Mouse (Mus musculus): Measurements from ENCODE around the gene Adarb2.

The Adarb2 gene

DNA sequence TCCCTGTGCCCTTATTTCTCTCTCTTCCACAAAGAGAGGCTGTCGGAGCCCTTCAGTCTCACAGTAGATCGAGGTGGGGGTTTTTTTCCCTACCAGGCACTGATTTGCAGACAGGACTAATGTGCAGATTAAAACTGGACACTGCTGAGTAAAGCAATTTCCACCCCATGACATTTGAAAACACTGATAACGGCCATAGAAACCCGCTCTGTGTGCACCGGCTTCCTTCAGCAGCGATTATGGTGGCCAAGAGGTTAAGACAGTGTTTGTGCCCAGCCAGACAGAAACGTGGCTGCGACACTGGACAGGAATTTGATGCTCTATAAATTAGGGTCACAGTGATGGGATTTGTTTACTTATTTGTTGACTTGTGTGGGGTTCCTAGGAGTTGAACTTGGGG is 590.6 kb downstream of the Adarb2 start:
- no peak for DNase-seq (ENCODE audit: low spot score)

DNA sequence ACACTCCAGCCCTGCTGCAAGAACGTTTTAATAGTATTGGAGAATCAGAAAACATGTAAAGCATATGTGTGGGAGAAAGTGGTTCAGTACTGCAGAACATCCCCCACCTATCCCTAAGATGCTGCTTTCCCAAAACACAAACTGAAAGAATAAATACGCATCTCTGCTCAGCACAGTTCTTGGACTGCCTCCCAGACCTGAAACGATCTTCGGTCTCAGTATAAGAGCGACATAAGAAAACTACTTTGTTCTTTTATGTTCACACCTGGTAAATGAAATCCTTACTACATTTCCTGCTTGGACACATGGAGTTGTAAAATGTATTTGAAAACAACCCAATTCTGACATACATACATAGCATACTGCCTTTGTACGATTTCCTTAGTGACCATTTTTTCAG is 597.9 kb downstream of the Adarb2 start:
- DNase-seq (ENCODE audit: low spot score), result no peak

DNA sequence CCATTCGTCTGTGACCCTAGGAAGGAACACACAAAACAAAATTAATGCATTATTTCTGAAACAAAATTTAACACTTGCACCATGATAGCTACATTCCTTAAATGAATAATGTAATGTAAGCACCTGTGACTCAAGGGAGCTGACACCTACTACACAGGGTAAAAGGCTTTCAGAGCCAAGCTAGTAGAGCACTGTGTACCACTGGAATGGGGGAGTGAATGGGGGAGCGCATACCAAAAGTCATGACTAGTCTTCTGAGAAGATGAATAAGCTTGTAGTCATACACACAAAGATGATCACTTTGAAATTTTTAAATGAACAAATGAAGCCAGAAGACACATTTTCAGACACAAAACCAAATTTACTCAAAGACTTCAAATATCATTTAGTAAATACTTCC is 603.3 kb downstream of the Adarb2 start:
- DNase-seq (ENCODE audit: low spot score), result no peak
